Mouse (Mus musculus): Measurements from ENCODE around the gene Noxo1. TPM values are rescaled to one million over a fixed set of nuclear protein-coding genes. Genes with fewer than 3 reads are reported as not detected.

Gene Noxo1
- polyA plus RNA-seq (2014; fragmentation: Nextera tagmentation; extraction: Ambion mirVana): 2.2 and 2.4 TPM in 2 replicates

DNA sequence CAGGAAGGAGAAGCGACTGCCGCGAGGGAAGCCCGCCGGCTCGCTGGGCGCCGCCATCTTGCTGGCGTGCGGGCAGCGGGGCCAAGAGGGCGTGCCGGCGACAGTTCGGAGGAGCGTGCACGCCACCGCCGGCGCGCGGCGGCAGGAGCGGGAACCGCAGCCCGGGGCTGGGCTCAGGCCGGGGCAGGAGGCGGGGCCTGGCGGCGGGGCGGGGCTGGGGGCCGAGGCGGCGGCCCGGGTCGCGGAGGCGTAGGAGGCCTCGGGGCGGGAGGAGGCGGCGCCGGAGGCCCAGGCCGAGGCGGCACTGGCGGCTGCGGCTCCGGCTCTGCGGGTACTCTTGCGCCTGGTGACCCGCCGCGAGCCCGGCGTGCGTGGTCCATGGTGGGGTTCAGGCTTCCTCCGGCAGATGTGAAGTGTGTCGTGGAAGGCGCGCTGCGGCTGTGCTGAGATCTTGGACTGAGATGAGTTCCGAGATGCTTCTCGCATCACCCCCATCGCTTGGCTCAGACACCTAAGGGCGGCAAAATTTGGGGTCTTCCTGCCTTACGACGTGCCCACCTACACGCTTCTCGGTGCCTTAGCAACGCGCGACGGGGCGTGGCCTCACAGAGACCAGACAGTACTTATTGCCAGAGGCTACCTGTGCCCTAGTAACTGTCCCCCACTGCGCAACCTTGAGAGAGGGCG, at the start of gene Noxo1, which contains the start of gene Gfer:
Noxo1 (plus strand) TSS at position 224 of the 687 bp plus-strand sequence.
Gfer (minus strand) TSS at position 146 of the 687 bp plus-strand sequence.
- no peaks in the 10 kb centered on the region for H3K9me3 ChIP-seq (replicated peaks; ENCODE audit: control insufficient read depth, low read length)
- peak within 1 kb of the TSS; percentile 85 for H3K9ac ChIP-seq (ENCODE audit: low read length)
- DNase-seq (ENCODE audit: low spot score): peak; percentile 87
- peak; percentile 94 for ATAC-seq
- under 1% methylated on average over 70 of the region's 76 CpGs for WGBS
- peaks cover 12% of the 10 kb centered on the region for H3K4me1 ChIP-seq (ENCODE audit: control insufficient read depth, insufficient read depth, low read length)
- H3K4me2 ChIP-seq (ENCODE audit: low read length): peak within 1 kb of the TSS; percentile 80
- H3K36me3 ChIP-seq (ENCODE audit: control insufficient read depth, insufficient read depth, low read length): peaks cover 23% of the 10 kb centered on the region
- H3K27ac ChIP-seq (ENCODE audit: low read depth, low read length): peak within 1 kb of the TSS; percentile 80
- peak within 1 kb of the TSS; percentile 73 for H3K4me3 ChIP-seq (ENCODE audit: low read depth, low read length)
- H3K27me3 ChIP-seq (replicated peaks; ENCODE audit: control insufficient read depth, insufficient read depth, low read length): no peaks in the 10 kb centered on the region

DNA sequence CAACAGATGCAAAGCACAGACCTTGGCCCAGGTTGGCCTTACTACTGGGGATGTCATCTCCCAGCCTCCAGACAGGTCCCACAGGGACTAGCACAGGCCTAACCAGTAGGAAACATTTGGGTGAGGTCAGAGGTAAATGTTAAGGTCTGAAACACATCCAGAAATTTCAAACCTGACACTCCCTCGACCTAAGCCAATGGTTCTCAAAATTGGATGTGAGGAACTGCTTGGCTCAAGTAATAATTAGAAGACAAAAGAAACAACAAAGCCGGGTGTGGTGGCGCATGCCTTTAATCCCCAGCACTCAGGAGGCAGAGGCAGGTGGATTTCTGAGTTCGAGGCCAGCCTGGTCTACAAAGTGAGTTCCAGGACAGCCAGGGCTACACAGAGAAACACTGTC, 49.7 kb upstream of the Noxo1 start:
- DNase-seq (ENCODE audit: low spot score) (no peak), ATAC-seq (no peak)
- no peaks in the 10 kb centered on the region for H3K9me3 ChIP-seq (replicated peaks; ENCODE audit: control insufficient read depth, low read length)
- no peaks in the 10 kb centered on the region for H3K36me3 ChIP-seq (ENCODE audit: control insufficient read depth, insufficient read depth, low read length)
- no peak overlapping the region for H3K4me2 ChIP-seq (ENCODE audit: low read length)
- H3K4me1 ChIP-seq (ENCODE audit: control insufficient read depth, insufficient read depth, low read length): peaks cover 3% of the 10 kb centered on the region
- H3K9ac ChIP-seq (ENCODE audit: low read length): no peak overlapping the region
- no peak overlapping the region for H3K27ac ChIP-seq (ENCODE audit: low read depth, low read length)
- H3K4me3 ChIP-seq (ENCODE audit: low read depth, low read length): no peak overlapping the region
- 83% methylated on average over 4 of the region's 4 CpGs for WGBS
- peaks cover 11% of the 10 kb centered on the region for H3K27me3 ChIP-seq (replicated peaks; ENCODE audit: control insufficient read depth, insufficient read depth, low read length)

DNA sequence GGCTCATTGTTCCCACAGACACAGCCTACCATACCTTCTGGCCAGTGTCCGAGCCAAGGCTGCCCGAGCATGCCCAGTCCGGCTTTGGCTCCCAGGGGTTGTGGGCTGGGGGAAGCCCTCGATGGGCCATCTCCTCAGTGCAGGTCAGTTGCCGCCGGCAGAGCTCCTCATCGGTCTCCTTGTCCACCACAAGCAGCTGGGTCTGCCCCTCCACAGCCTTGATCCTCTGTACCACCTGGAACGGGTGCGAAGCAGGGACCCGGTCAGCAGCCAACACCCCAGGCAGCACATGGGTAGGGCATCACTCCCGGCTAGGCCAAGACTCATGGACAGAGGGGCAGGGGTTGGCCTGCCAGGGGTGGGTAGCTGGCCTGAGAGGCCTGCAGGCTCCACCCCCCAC, 48.5 kb upstream of the Noxo1 start:
- Histone ChIP-seq H3K9ac (ENCODE audit: low read length) (no peak overlapping the region; the same call in 1 of the 2 replicates), H3K27me3 (replicated peaks; ENCODE audit: control insufficient read depth, insufficient read depth, low read length) (peaks cover 11% of the 10 kb centered on the region), H3K36me3 (ENCODE audit: control insufficient read depth, insufficient read depth, low read length) (no peaks in the 10 kb centered on the region), H3K4me1 (ENCODE audit: control insufficient read depth, insufficient read depth, low read length) (peaks cover 3% of the 10 kb centered on the region), H3K4me2 (ENCODE audit: low read length) (no peak overlapping the region), H3K4me3 (ENCODE audit: low read depth, low read length) (no peak overlapping the region), H3K9me3 (replicated peaks; ENCODE audit: control insufficient read depth, low read length) (no peaks in the 10 kb centered on the region), H3K27ac (ENCODE audit: low read depth, low read length) (no peak overlapping the region)
- DNase-seq (ENCODE audit: low spot score): no peak
- WGBS: 82% methylated on average over 11 of the region's 11 CpGs
- no peak for ATAC-seq

DNA sequence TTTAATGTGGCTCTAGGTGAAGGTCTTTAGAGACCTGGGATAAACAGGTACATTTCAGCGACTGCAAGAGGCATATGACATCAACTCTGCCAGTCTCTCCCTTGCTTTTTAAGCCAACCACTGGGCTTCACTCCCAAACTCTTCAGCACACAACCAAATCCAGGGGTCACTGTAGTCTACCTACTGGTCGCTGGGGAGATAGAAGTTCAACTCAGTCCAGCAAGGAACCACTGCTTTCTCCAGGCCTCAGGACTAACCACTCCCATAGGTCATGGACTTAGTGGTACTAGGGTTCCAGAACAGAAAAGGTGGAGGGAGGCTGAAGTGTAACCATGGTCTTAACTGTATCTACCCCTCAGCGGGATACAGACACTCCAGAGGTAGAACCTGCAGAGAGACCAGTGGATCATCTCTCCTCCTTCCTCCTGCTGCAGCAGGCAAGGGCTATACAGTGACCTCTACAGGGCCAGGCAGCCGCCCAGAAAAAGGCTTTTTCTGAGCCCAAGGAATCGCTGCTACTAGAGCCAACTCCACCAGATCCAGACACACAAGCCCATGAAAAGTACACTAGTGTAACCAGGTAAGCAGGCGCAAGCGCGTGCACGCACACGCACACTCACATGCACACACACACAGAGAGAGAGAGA, 47.2 kb upstream of the Noxo1 start:
- 73% methylated on average over 10 of the region's 10 CpGs for WGBS
- Histone ChIP-seq H3K4me2 (ENCODE audit: low read length) (peak overlapping the region; percentile 99), H3K4me1 (ENCODE audit: control insufficient read depth, insufficient read depth, low read length) (peaks cover 3% of the 10 kb centered on the region), H3K27ac (ENCODE audit: low read depth, low read length) (no peak overlapping the region), H3K9me3 (replicated peaks; ENCODE audit: control insufficient read depth, low read length) (no peaks in the 10 kb centered on the region), H3K36me3 (ENCODE audit: control insufficient read depth, insufficient read depth, low read length) (no peaks in the 10 kb centered on the region), H3K9ac (ENCODE audit: low read length) (no peak overlapping the region), H3K27me3 (replicated peaks; ENCODE audit: control insufficient read depth, insufficient read depth, low read length) (peaks cover 11% of the 10 kb centered on the region), H3K4me3 (ENCODE audit: low read depth, low read length) (no peak overlapping the region)
- ATAC-seq: no peak
- no peak for DNase-seq (ENCODE audit: low spot score)

DNA sequence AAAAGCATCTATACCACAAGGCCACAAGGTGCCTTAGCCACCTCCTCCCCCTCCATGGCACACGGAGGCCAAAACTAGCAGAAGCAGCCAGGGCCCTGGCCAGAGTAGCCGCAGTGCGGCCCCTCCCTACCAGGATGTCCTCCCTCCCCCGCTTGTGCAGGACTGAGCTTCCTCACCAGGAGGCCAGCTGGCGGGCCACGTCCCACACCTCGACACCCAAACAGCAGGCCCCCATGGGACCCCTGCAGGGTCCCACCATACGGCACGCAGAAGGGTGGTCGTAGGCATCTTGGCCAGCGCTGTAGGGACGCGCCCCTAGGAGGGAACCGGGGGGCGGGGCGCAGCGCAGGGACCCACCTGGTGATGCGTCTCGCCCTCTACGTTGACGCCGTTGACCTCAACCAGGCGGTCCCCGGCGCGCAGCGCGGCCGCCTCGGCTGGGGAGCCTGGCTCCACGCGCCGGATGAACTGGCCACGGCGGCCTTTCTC, 46.4 kb upstream of the Noxo1 start:
- Histone ChIP-seq H3K4me1 (ENCODE audit: control insufficient read depth, insufficient read depth, low read length) (peaks cover 3% of the 10 kb centered on the region), H3K4me3 (ENCODE audit: low read depth, low read length) (peak overlapping the region; percentile 57), H3K36me3 (ENCODE audit: control insufficient read depth, insufficient read depth, low read length) (no peaks in the 10 kb centered on the region), H3K4me2 (ENCODE audit: low read length) (peak overlapping the region; percentile 99), H3K27me3 (replicated peaks; ENCODE audit: control insufficient read depth, insufficient read depth, low read length) (peaks cover 11% of the 10 kb centered on the region), H3K27ac (ENCODE audit: low read depth, low read length) (no peak overlapping the region), H3K9me3 (replicated peaks; ENCODE audit: control insufficient read depth, low read length) (no peaks in the 10 kb centered on the region), H3K9ac (ENCODE audit: low read length) (peak overlapping the region; percentile 82)
- ATAC-seq (peak; percentile 32), DNase-seq (ENCODE audit: low spot score) (peak; percentile 17)
- under 1% methylated on average over 34 of the region's 35 CpGs for WGBS

DNA sequence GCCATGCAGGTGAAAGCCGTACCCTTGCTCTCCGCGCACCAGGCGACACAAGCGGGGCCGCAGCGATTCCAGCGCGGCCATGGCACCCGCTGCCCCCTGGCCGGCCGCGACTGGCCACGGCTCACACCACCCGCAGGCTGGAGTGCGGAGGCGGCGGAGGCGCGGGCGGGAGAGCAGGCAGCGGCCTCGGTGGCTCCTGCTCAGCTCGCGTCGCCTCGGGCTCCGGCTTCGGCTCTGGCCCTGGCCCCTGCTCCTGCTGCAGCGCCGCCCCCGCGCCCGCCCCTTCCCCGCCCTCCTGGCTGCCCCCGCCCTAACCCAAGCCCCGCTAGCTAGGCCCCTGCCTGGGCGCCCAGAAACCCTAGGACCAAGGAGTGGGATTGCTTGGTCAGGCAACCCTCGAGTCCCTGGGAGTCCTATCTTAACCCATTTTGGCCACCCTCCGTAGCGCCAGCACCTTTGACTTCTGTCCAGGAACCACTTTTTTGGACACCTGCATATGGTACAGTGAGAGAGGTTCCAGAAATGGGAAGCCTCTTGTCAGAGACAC, 45.9 kb upstream of the Noxo1 start, which contains the start of gene Slc9a3r2:
Slc9a3r2 (minus strand) TSS at position 258 of the 547 bp plus-strand sequence.
- Histone ChIP-seq H3K36me3 (ENCODE audit: control insufficient read depth, insufficient read depth, low read length) (no peaks in the 10 kb centered on the region), H3K27ac (ENCODE audit: low read depth, low read length) (no peak within 1 kb of the TSS), H3K4me3 (ENCODE audit: low read depth, low read length) (peak within 1 kb of the TSS; percentile 57), H3K4me1 (ENCODE audit: control insufficient read depth, insufficient read depth, low read length) (peaks cover 3% of the 10 kb centered on the region), H3K4me2 (ENCODE audit: low read length) (peak within 1 kb of the TSS; percentile 99), H3K9ac (ENCODE audit: low read length) (peak within 1 kb of the TSS; percentile 82), H3K27me3 (replicated peaks; ENCODE audit: control insufficient read depth, insufficient read depth, low read length) (peaks cover 11% of the 10 kb centered on the region), H3K9me3 (replicated peaks; ENCODE audit: control insufficient read depth, low read length) (no peaks in the 10 kb centered on the region)
- DNase-seq (ENCODE audit: low spot score) (peak; percentile 42), ATAC-seq (peak; percentile 65)
- 2% methylated on average over 30 of the region's 41 CpGs for whole genome bisulfite sequencing

DNA sequence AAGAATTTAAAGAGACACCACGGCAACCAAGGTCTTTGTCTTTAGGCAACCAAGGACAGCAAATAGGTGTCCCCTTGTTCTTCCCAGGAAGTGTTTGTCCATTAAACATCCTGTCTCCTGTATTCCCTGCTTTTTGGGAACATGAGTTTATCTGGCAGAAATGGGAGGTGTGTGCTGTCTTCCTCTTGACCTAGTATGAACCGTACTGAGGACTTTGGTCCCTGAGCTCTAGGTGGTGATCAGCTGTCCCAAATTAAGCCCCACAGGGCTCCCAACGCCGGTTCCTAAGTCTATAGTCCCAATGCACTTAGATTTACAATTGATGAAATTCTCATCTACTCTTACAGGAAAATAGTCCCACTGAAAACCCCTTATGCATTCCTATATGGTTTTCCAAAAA, 45.3 kb upstream of the Noxo1 start:
- Histone ChIP-seq H3K9me3 (replicated peaks; ENCODE audit: control insufficient read depth, low read length) (no peaks in the 10 kb centered on the region), H3K4me3 (ENCODE audit: low read depth, low read length) (no peak overlapping the region), H3K9ac (ENCODE audit: low read length) (no peak overlapping the region), H3K27ac (ENCODE audit: low read depth, low read length) (no peak overlapping the region), H3K4me2 (ENCODE audit: low read length) (no peak overlapping the region), H3K36me3 (ENCODE audit: control insufficient read depth, insufficient read depth, low read length) (no peaks in the 10 kb centered on the region), H3K4me1 (ENCODE audit: control insufficient read depth, insufficient read depth, low read length) (peaks cover 3% of the 10 kb centered on the region), H3K27me3 (replicated peaks; ENCODE audit: control insufficient read depth, insufficient read depth, low read length) (peaks cover 11% of the 10 kb centered on the region)
- 80% methylated on average over 4 of the region's 4 CpGs for WGBS
- DNase-seq (ENCODE audit: low spot score): no peak
- no peak for ATAC-seq

DNA sequence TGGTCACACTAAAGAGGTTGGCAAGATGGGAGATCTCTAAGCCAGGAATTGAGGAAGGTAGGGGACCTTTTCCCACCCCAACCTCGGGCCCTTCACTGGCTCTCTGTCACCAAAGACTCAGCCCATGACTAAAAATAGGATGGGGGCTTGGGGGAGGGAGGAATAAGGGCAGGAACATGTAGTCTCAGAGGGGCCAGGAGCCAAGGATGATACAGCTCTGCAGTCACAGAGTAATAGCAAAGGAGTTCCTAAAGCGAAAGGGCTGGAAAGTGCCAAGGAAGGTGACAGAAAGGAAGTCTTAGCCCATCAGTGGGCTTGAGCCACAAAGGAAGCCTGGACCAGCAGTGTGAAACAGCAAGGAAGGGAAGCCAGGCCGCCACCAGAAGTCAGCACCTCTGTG, 44.2 kb upstream of the Noxo1 start:
- ATAC-seq (no peak), DNase-seq (ENCODE audit: low spot score) (no peak)
- Histone ChIP-seq H3K4me3 (ENCODE audit: low read depth, low read length) (no peak overlapping the region), H3K27ac (ENCODE audit: low read depth, low read length) (no peak overlapping the region), H3K4me1 (ENCODE audit: control insufficient read depth, insufficient read depth, low read length) (peaks cover 3% of the 10 kb centered on the region), H3K27me3 (replicated peaks; ENCODE audit: control insufficient read depth, insufficient read depth, low read length) (peaks cover 17% of the 10 kb centered on the region), H3K9me3 (replicated peaks; ENCODE audit: control insufficient read depth, low read length) (no peaks in the 10 kb centered on the region), H3K4me2 (ENCODE audit: low read length) (no peak overlapping the region), H3K36me3 (ENCODE audit: control insufficient read depth, insufficient read depth, low read length) (no peaks in the 10 kb centered on the region), H3K9ac (ENCODE audit: low read length) (no peak overlapping the region)
- 72% methylated on average over 3 of the region's 3 CpGs for WGBS

Data from forebrain, embryonic 14.5 days (tissue).